13 mouse cellular contexts compared by ENCODE assay signal in the genomic region with DNA sequence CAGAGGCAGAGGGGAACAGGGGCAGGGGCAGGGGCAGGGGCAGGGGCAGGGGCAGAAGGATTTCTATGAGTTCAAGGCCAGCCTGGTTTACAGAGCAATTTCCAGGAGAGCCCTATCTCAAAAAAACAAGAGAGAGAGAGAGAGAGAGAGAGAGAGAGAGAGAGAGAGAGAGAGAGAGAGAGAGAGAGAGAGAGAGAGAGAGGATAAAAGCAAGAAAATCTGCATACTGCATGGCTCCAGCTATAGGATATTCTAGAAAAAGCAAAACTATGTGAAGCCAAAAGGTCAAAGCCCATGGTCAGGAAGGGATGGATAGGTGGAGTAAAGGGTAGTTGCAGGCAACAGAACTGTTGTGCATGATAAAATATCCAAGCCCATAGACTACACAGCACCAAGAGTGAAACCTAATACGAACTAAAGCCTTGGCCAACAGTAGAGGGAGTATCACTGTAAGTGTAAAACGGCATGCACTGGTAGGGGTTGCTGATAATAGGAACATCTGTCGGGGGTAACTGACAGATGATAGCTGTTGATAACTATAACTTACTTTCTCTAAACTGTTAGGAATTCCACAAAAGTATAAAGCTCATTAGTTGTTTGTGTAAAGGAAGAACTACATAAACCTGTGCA.
"Had no signal": no experiment of that assay in that cellular context is flagged by ENCODE, and none has a peak within 500 bp of the region (broad histone marks: within the 10 kb centered on the region; RNA-seq: fewer than 3 reads in every experiment).

No protein-coding gene starts in this region.

- H3K4me3 ChIP-seq: layer of hippocampus, adult 2 months; limb, embryonic 13.5 days; midbrain, embryonic 10.5 days; neural tube, embryonic 12.5 days had no signal

- H3K9me3 ChIP-seq: limb, embryonic 13.5 days; midbrain, embryonic 10.5 days; neural tube, embryonic 12.5 days had no signal

- DNase-seq: kidney, adult 11 months; kidney, adult 9 months; kidney, postnatal 4 days; left cerebral cortex, postnatal 4 days; midbrain, embryonic 14.5 days; thymus, adult 2 months; thymus, postnatal 36 days had no signal

- H3K4me2 ChIP-seq: limb, embryonic 13.5 days; neural tube, embryonic 12.5 days had no signal

- H3K4me1 ChIP-seq: limb, embryonic 13.5 days; midbrain, embryonic 10.5 days; neural tube, embryonic 12.5 days had no signal

- H3K27me3 ChIP-seq: limb, embryonic 13.5 days; neural tube, embryonic 12.5 days had no signal

- H3K27ac ChIP-seq: kidney, postnatal 0 days; layer of hippocampus, adult 2 months; limb, embryonic 13.5 days; midbrain, embryonic 10.5 days; neural tube, embryonic 12.5 days; stomach, postnatal 0 days had no signal

- H3K9ac ChIP-seq: limb, embryonic 13.5 days; neural tube, embryonic 12.5 days had no signal

- H3K36me3 ChIP-seq: limb, embryonic 13.5 days; midbrain, embryonic 10.5 days; neural tube, embryonic 12.5 days had no signal
